ENCODE assay signal across 8 mouse cellular contexts in the genomic region with DNA sequence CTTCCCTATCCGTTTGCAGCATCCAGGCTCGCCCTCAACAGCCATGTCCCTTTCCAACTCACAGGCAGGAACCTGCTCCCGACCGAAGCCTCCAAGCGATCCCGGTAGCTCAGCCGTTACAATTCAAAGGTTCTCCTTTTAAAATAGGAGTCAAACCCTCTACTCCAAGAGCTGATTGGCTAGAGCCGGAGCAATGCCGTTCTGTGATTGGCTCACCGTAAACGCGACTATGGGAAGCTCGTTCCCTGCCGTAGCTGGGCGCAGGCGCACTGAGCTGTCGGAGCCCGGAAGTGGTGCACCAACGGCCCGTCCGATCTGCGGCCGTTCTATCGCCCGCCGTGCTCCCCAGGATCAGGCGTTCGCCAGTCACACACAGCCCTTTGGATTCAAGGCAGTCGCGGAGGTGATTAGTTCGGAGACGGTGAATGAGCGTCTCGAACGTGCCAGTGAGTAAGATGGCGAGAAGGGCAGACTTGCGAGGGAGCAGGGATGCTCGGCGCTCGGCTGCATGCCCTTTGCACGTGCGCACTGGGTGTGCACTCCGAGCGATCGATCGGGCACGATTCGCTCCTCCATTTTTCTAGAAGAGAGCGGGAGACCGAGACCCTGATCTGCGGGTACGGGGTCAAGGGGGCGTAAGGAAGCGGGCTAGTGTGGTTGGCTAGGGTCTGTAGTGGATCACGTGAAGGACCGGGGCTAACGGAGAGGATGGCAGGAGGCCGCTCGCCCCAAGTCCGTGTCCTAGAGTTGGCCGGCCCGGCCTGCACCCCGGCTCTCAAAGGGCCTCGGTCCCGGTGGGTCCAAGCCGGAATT. TPM values are rescaled to one million over a fixed set of nuclear protein-coding genes. Genes with fewer than 3 reads are reported as not detected.
A peak's percentile ranks its signal among the peaks of the same experiment; 100 is the strongest.
DNase-seq lines count a peak whose midpoint lies in the region; ATAC-seq and TF ChIP-seq lines count a peak whose summit lies in the region.

A gene (minus strand): TSS at position 125 of the 813 bp plus-strand sequence.
A gene (plus strand): TSS at position 271 of the 813 bp plus-strand sequence.

- H3ac ChIP-seq in C2C12 (ENCODE audit: control insufficient read depth, insufficient read length, low read depth): peak within 1 kb of the TSS; percentile 90
- H3ac ChIP-seq in myocyte (ENCODE audit: control insufficient read depth, insufficient read length): peak within 1 kb of the TSS; percentile 67

- TF ChIP-seq CTCF in C2C12 (IDR thresholded peaks at IDR 0.05; ENCODE audit: control insufficient read depth, insufficient read depth, insufficient read length): no peak
- no peak for TF ChIP-seq CTCF in brain, embryonic 14.5 days (IDR thresholded peaks at IDR 0.05; ENCODE audit: borderline replicate concordance, extremely low read depth, insufficient read depth, insufficient read length)
- TF ChIP-seq CTCF in liver, adult 2 months (IDR thresholded peaks at IDR 0.05; ENCODE audit: low read depth, low read length): no peak

- H3K9ac ChIP-seq in heart, embryonic 11.5 days (ENCODE audit: low read depth, low read length): peak within 1 kb of the TSS; percentile 94
- peak within 1 kb of the TSS; percentile 80 for H3K9ac ChIP-seq in kidney, embryonic 16.5 days (replicated peaks; ENCODE audit: low read length)
- H3K9ac ChIP-seq in liver, adult 2 months (ENCODE audit: low read depth, low read length): peak within 1 kb of the TSS; percentile 84

- H3K36me3 ChIP-seq in C2C12 (ENCODE audit: control insufficient read depth, insufficient read depth): peaks cover 60% of the 10 kb centered on the region
- peaks cover 76% of the 10 kb centered on the region for H3K36me3 ChIP-seq in erythroblast, embryonic 14.5 days (ENCODE audit: control insufficient read depth)
- peaks cover 23% of the 10 kb centered on the region for H3K36me3 ChIP-seq in heart, embryonic 11.5 days (ENCODE audit: control insufficient read depth, insufficient read depth, low read length)
- H3K36me3 ChIP-seq in kidney, embryonic 16.5 days (ENCODE audit: insufficient read depth, low read length): peaks cover 41% of the 10 kb centered on the region
- H3K36me3 ChIP-seq in liver, adult 2 months (ENCODE audit: control insufficient read depth, insufficient read depth, low read length): peaks cover 2% of the 10 kb centered on the region; the same call in 1 of the 2 replicates
- H3K36me3 ChIP-seq in myocyte (ENCODE audit: control insufficient read depth, insufficient read depth): peaks cover 12% of the 10 kb centered on the region
- H3K36me3 ChIP-seq in splenic B cell, adult 2 months (ENCODE audit: control insufficient read depth, insufficient read depth, low read length, poor library complexity, severe bottlenecking): peaks cover 7% of the 10 kb centered on the region

- 0 out of 2 replicates have a peak, but pooled peaks have one; percentile 38 for TF ChIP-seq POLR2A in brain, embryonic 14.5 days (IDR thresholded peaks at IDR 0.05; ENCODE audit: borderline replicate concordance, extremely low read depth, insufficient read depth, insufficient read length, poor library complexity, severe bottlenecking)
- no peak for TF ChIP-seq POLR2A in liver, adult 2 months (IDR thresholded peaks at IDR 0.05; ENCODE audit: extremely low read depth, insufficient read depth, low read length)
- TF ChIP-seq POLR2A in myocyte (IDR thresholded peaks at IDR 0.05; ENCODE audit: insufficient read length, low read depth): peak; percentile 70

- H3K4me1 ChIP-seq in erythroblast, embryonic 14.5 days (ENCODE audit: control insufficient read depth): peaks cover 52% of the 10 kb centered on the region
- H3K4me1 ChIP-seq in heart, embryonic 11.5 days (ENCODE audit: control insufficient read depth, insufficient read depth, low read length): peaks cover 15% of the 10 kb centered on the region
- peaks cover 31% of the 10 kb centered on the region for H3K4me1 ChIP-seq in kidney, embryonic 16.5 days (ENCODE audit: insufficient read depth, low read length)
- peaks cover 2% of the 10 kb centered on the region; the same call in 1 of the 2 replicates for H3K4me1 ChIP-seq in liver, adult 2 months (ENCODE audit: control insufficient read depth, insufficient read depth, low read length)

- peaks cover 70% of the 10 kb centered on the region for H3K79me3 ChIP-seq in C2C12 (ENCODE audit: low read depth)

- H3K4me3 ChIP-seq in C2C12 (ENCODE audit: insufficient read depth, poor library complexity, severe bottlenecking) (peak within 1 kb of the TSS; percentile 97), myocyte (peak within 1 kb of the TSS; percentile 98)
- H3K4me3 ChIP-seq in erythroblast, embryonic 14.5 days (replicated peaks): peak within 1 kb of the TSS; percentile 79
- peak within 1 kb of the TSS; percentile 85 for H3K4me3 ChIP-seq in heart, embryonic 11.5 days (ENCODE audit: low read depth, low read length)
- peak within 1 kb of the TSS; percentile 67 for H3K4me3 ChIP-seq in kidney, embryonic 16.5 days (ENCODE audit: low read length)
- peak within 1 kb of the TSS; percentile 79 for H3K4me3 ChIP-seq in liver, adult 2 months (ENCODE audit: insufficient read depth, low read depth, low read length)

- peak; percentile 99 for DNase-seq in brain, embryonic 14.5 days (ENCODE audit: low read depth)
- peak; percentile 94 for DNase-seq in liver, adult 2 months (ENCODE audit: extremely low read depth, low read depth, low spot score)
- DNase-seq in splenic B cell, adult 2 months (ENCODE audit: low read depth, low spot score): peak; percentile 95

- WGBS in heart, embryonic 11.5 days (ENCODE audit: insufficient replicate concordance): under 1% methylated on average over 65 of the region's 66 CpGs
- WGBS in kidney, embryonic 16.5 days: under 1% methylated on average over 66 of the region's 66 CpGs
- WGBS in liver, adult 2 months: under 1% methylated on average over 66 of the region's 66 CpGs

- H3K27ac ChIP-seq in heart, embryonic 11.5 days (ENCODE audit: low read depth, low read length): peak within 1 kb of the TSS; percentile 74
- H3K27ac ChIP-seq in kidney, embryonic 16.5 days (ENCODE audit: low read length): peak within 1 kb of the TSS; percentile 93
- H3K27ac ChIP-seq in liver, adult 2 months (replicated peaks; ENCODE audit: insufficient read depth, low read depth, low read length): peak within 1 kb of the TSS; percentile 68

- H3K79me2 ChIP-seq in C2C12 (ENCODE audit: control insufficient read depth, insufficient read depth): peaks cover 92% of the 10 kb centered on the region
- peaks cover 5% of the 10 kb centered on the region; the same call in 1 of the 2 replicates for H3K79me2 ChIP-seq in liver, adult 2 months (ENCODE audit: control insufficient read depth, insufficient read depth, low read length)
- H3K79me2 ChIP-seq in myocyte (ENCODE audit: control insufficient read depth, insufficient read depth): peaks cover 74% of the 10 kb centered on the region

- no peaks in the 10 kb centered on the region for H3K27me3 ChIP-seq in C2C12 (ENCODE audit: control insufficient read depth, insufficient read depth, insufficient read length)
- H3K27me3 ChIP-seq in erythroblast, embryonic 14.5 days (ENCODE audit: control insufficient read depth): no peaks in the 10 kb centered on the region
- no peaks in the 10 kb centered on the region for H3K27me3 ChIP-seq in heart, embryonic 11.5 days (ENCODE audit: control insufficient read depth, insufficient read depth, low read length)
- H3K27me3 ChIP-seq in kidney, embryonic 16.5 days (ENCODE audit: insufficient read depth, low read length): no peaks in the 10 kb centered on the region
- no peaks in the 10 kb centered on the region for H3K27me3 ChIP-seq in liver, adult 2 months (ENCODE audit: control insufficient read depth, insufficient read depth, low read length)
- H3K27me3 ChIP-seq in myocyte (ENCODE audit: control insufficient read depth, insufficient read depth, insufficient read length): no peaks in the 10 kb centered on the region
- H3K27me3 ChIP-seq in splenic B cell, adult 2 months (ENCODE audit: control insufficient read depth, insufficient read depth, low read length, poor library complexity, severe bottlenecking): no peaks in the 10 kb centered on the region

- ATAC-seq in heart, embryonic 11.5 days (replicated peaks; ENCODE audit: insufficient number of reproducible peaks, low FRiP score, low TSS enrichment): peak; percentile 97
- ATAC-seq in kidney, embryonic 16.5 days (ENCODE audit: low FRiP score, low TSS enrichment): peak; percentile 98

- peak within 1 kb of the TSS; percentile 76 for H3K4me2 ChIP-seq in heart, embryonic 11.5 days
- H3K4me2 ChIP-seq in kidney, embryonic 16.5 days (replicated peaks; ENCODE audit: low read depth, low read length): peak within 1 kb of the TSS; percentile 67
- peak within 1 kb of the TSS; percentile 79 for H3K4me2 ChIP-seq in myocyte (ENCODE audit: low read depth)

- H3K9me3 ChIP-seq in erythroblast, embryonic 14.5 days (ENCODE audit: control insufficient read depth, low read length): no peaks in the 10 kb centered on the region
- no peaks in the 10 kb centered on the region for H3K9me3 ChIP-seq in heart, embryonic 11.5 days (replicated peaks; ENCODE audit: control insufficient read depth, low read length)
- no peaks in the 10 kb centered on the region for H3K9me3 ChIP-seq in kidney, embryonic 16.5 days (ENCODE audit: low read length)

TF ChIP-seq in C2C12, 6 proteins besides CTCF, POLR2A, EP300 and RAD21 (continues in another document):
- TF ChIP-seq MAX (IDR thresholded peaks at IDR 0.05) (peak; percentile 97), USF1 (IDR thresholded peaks at IDR 0.05; ENCODE audit: low read depth) (peak; percentile 76)

TF ChIP-seq in myocyte, 11 proteins besides CTCF, POLR2A, EP300 and RAD21 (continues in another document):
- TF ChIP-seq E2F4 (IDR thresholded peaks at IDR 0.05; ENCODE audit: insufficient read depth): peak; percentile 84
- peak; percentile 87 for TF ChIP-seq USF1 (IDR thresholded peaks at IDR 0.05; ENCODE audit: low read depth)

RNA-seq across cellular contexts. Expression of the first gene that starts in this region (rescaled TPM):
- polyA plus RNA-seq in C2C12 (2012; fragmentation: generic; extraction: Trizol) (121 TPM), myocyte (2012; fragmentation: generic; extraction: Trizol) (46.9 TPM)
- polyA plus RNA-seq in brain, embryonic 14.5 days (2012; rRNA removed): 20.4 and 31.9 TPM in 2 replicates
- polyA plus RNA-seq in erythroblast, embryonic 14.5 days (2012): 5.1 and 10.9 TPM in 2 replicates
- polyA plus RNA-seq in heart, embryonic 11.5 days (2014; fragmentation: Nextera tagmentation; extraction: Ambion mirVana): 112 and 115 TPM in 2 replicates
- 112 and 117 TPM in 2 replicates for polyA plus RNA-seq in kidney, embryonic 16.5 days (2015; fragmentation: Nextera tagmentation; extraction: Ambion mirVana)
- 0.28 and 1.5 TPM in 2 replicates for total RNA-seq in liver, adult 2 months (2014; rRNA removed)
- 0.37 and 0.57 TPM in 2 replicates for polyA plus RNA-seq in liver, adult 2 months (2012; rRNA removed)

RNA-seq across cellular contexts. Expression of the second gene that starts in this region (rescaled TPM):
- polyA plus RNA-seq in C2C12 (2012; fragmentation: generic; extraction: Trizol): 51.4 TPM
- polyA plus RNA-seq in brain, embryonic 14.5 days (2012; rRNA removed): 43.2 and 46.1 TPM in 2 replicates
- polyA plus RNA-seq in erythroblast, embryonic 14.5 days (2012): 0.76 and 1.7 TPM in 2 replicates
- polyA plus RNA-seq in heart, embryonic 11.5 days (2014; fragmentation: Nextera tagmentation; extraction: Ambion mirVana): 34.4 and 34.6 TPM in 2 replicates
- polyA plus RNA-seq in kidney, embryonic 16.5 days (2015; fragmentation: Nextera tagmentation; extraction: Ambion mirVana): 36.6 and 38.3 TPM in 2 replicates
- total RNA-seq in liver, adult 2 months (2014; rRNA removed): 10.9 and 14.5 TPM in 2 replicates
- 27.8 and 30.8 TPM in 2 replicates for polyA plus RNA-seq in liver, adult 2 months (2012; rRNA removed)
- 28.3 TPM for polyA plus RNA-seq in myocyte (2012; fragmentation: generic; extraction: Trizol)

Comparison
In these comparisons a context has a peak if more than half of its experiments do, and no peak if none do; other contexts are left out.
1. Peak in every context shown above with its lines: DNase-seq, ATAC-seq, H3K4me3 ChIP-seq and H3K27ac ChIP-seq.
2. RNA of the second gene that starts in this region (polyA plus RNA-seq): 51.4 TPM in C2C12 (single experiment), 43.2 to 46.1 TPM in brain, embryonic 14.5 days, 36.6 to 38.3 TPM in kidney, embryonic 16.5 days, 34.4 to 34.6 TPM in heart, embryonic 11.5 days, 27.8 to 30.8 TPM in liver, adult 2 months and 28.3 TPM in myocyte (single experiment); 0.76 to 1.7 TPM in erythroblast, embryonic 14.5 days; every median in the first group is over 10 times any median in the second.